Mouse (Mus musculus) adrenal gland, postnatal 25 days (tissue): ENCODE results near the gene Ncl. TPM values are rescaled to one million over a fixed set of nuclear protein-coding genes. Genes with fewer than 3 reads are reported as not detected.

Experiments
- DNase-seq: peaks from one replicate; pipeline ENCODE4 v3.0.0; 2021; ENCODE audit warnings: mixed read lengths
- long read RNA-seq: library from polyadenylated mRNA; stranded (forward); transcript quantifications from one replicate; pipeline ENCODE4 v2.0.0, GENCODE M21; 2021
- total RNA-seq: library from RNA; stranded (reverse); gene quantifications from 2 replicates; pipeline ENCODE4 v1.2.3, GENCODE M21; 2021

The Ncl gene
- 238 and 311 TPM in 2 replicates for total RNA-seq
- long read RNA-seq, full-length matches to known transcripts: 159 of 229 reads
- long read RNA-seq, partial matches to known transcripts: 57 of 229 reads
- long read RNA-seq, other reads (novel, unspliced or antisense): 13 of 229 reads

- DNase-seq: peak; percentile 97
Measured at GRCm38 (mm10) chr1:86358906-86359797, at the start of gene Ncl. TSS of gene Ncl (minus strand) at chr1:86359400.

- no peak for DNase-seq
Measured at GRCm38 (mm10) chr1:86408515-86408914, 49.3 kb upstream of the Ncl start.

- no peak for DNase-seq
Measured at GRCm38 (mm10) chr1:86406914-86407313, 47.7 kb upstream of the Ncl start.

- no peak for DNase-seq
Measured at GRCm38 (mm10) chr1:86406313-86406712, 47.1 kb upstream of the Ncl start.

- no peak for DNase-seq
Measured at GRCm38 (mm10) chr1:86404834-86405233, 45.6 kb upstream of the Ncl start.

- DNase-seq: no peak
Measured at GRCm38 (mm10) chr1:86400096-86400754, 41.0 kb upstream of the Ncl start.

GRCm38 (mm10) chr1:86399322-86399721 lies 40.1 kb upstream of the Ncl start:
- DNase-seq: no peak

GRCm38 (mm10) chr1:86398222-86398621 lies 39.0 kb upstream of the Ncl start:
- no peak for DNase-seq

GRCm38 (mm10) chr1:86397621-86398020 lies 38.4 kb upstream of the Ncl start:
- DNase-seq: no peak

- no peak for DNase-seq
Measured at GRCm38 (mm10) chr1:86395897-86396296, 36.7 kb upstream of the Ncl start.

- no peak for DNase-seq
Measured at GRCm38 (mm10) chr1:86394246-86394645, 35.0 kb upstream of the Ncl start.

GRCm38 (mm10) chr1:86393219-86393618 lies 34.0 kb upstream of the Ncl start:
- no peak for DNase-seq

GRCm38 (mm10) chr1:86391425-86391824 lies 32.2 kb upstream of the Ncl start:
- DNase-seq: peak; percentile 21

GRCm38 (mm10) chr1:86389230-86389629 lies 30.0 kb upstream of the Ncl start:
- peak; percentile 71 for DNase-seq

- peak; percentile 76 for DNase-seq
Measured at GRCm38 (mm10) chr1:86381027-86381426, 21.8 kb upstream of the Ncl start.

- DNase-seq: no peak
Measured at GRCm38 (mm10) chr1:86379161-86379569, 20.0 kb upstream of the Ncl start.

- DNase-seq: no peak
Measured at GRCm38 (mm10) chr1:86378662-86379061, 19.5 kb upstream of the Ncl start.

GRCm38 (mm10) chr1:86376354-86376753 lies 17.2 kb upstream of the Ncl start:
- DNase-seq: peak; percentile 22

GRCm38 (mm10) chr1:86371997-86372396 lies 12.8 kb upstream of the Ncl start:
- peak; percentile 67 for DNase-seq

GRCm38 (mm10) chr1:86368086-86368485 lies 8.9 kb upstream of the Ncl start:
- DNase-seq: no peak

- no peak for DNase-seq
Measured at GRCm38 (mm10) chr1:86363671-86364070, 4.5 kb upstream of the Ncl start.

GRCm38 (mm10) chr1:86361852-86362615 lies 2.8 kb upstream of the Ncl start:
- DNase-seq: no peak

GRCm38 (mm10) chr1:86360441-86360840 lies 1.2 kb upstream of the Ncl start:
- no peak for DNase-seq
